In genomic region chr11:61274421-61274820, GRCm38 (mm10) we compare ENCODE assay signal across 35 mouse cellular contexts.
"Had no signal": no experiment of that assay in that cellular context is flagged by ENCODE, and none has a peak within 500 bp of the region (broad histone marks: within the 10 kb centered on the region; RNA-seq: fewer than 3 reads in every experiment).

No protein-coding gene starts in this region.

- H3K27ac ChIP-seq: heart, embryonic 10.5 days; heart, embryonic 13.5 days; heart, embryonic 15.5 days; hindbrain, embryonic 10.5 days; hindbrain, embryonic 12.5 days; hindbrain, embryonic 13.5 days; hindbrain, embryonic 14.5 days; hindbrain, embryonic 15.5 days; hindbrain, postnatal 0 days; intestine, embryonic 15.5 days; kidney, embryonic 15.5 days; kidney, postnatal 0 days; layer of hippocampus, adult 2 months had no signal

- H3K27me3 ChIP-seq: heart, embryonic 12.5 days; heart, embryonic 13.5 days; heart, embryonic 15.5 days; hindbrain, embryonic 13.5 days; hindbrain, embryonic 15.5 days; intestine, embryonic 15.5 days; kidney, embryonic 15.5 days had no signal

- H3K36me3 ChIP-seq: heart, embryonic 10.5 days; heart, embryonic 12.5 days; heart, embryonic 13.5 days; heart, embryonic 15.5 days; hindbrain, embryonic 10.5 days; hindbrain, embryonic 12.5 days; hindbrain, embryonic 13.5 days; hindbrain, embryonic 15.5 days; intestine, embryonic 15.5 days; kidney, embryonic 15.5 days had no signal

- H3K9me3 ChIP-seq: heart, embryonic 10.5 days; heart, embryonic 12.5 days; heart, embryonic 13.5 days; heart, embryonic 15.5 days; hindbrain, embryonic 10.5 days; hindbrain, embryonic 12.5 days; hindbrain, embryonic 13.5 days; hindbrain, embryonic 15.5 days; intestine, embryonic 15.5 days; kidney, embryonic 15.5 days had no signal

- H3K4me1 ChIP-seq: heart, embryonic 10.5 days; heart, embryonic 12.5 days; heart, embryonic 15.5 days; hindbrain, embryonic 10.5 days; hindbrain, embryonic 12.5 days; hindbrain, embryonic 13.5 days; hindbrain, embryonic 15.5 days; intestine, embryonic 15.5 days; kidney, embryonic 15.5 days had no signal

- ATAC-seq: hindbrain, embryonic 16.5 days; hindbrain, postnatal 0 days; inflammation-experienced regulatory T-cells, adult 6 months; intestine, embryonic 15.5 days; intestine, embryonic 16.5 days; intestine, postnatal 0 days had no signal

- H3K9ac ChIP-seq: heart, embryonic 12.5 days; heart, embryonic 13.5 days; heart, embryonic 15.5 days; hindbrain, embryonic 12.5 days; hindbrain, embryonic 13.5 days; hindbrain, embryonic 14.5 days; hindbrain, embryonic 15.5 days; intestine, embryonic 15.5 days; kidney, embryonic 15.5 days had no signal

- H3K4me2 ChIP-seq: heart, embryonic 11.5 days; heart, embryonic 12.5 days; heart, embryonic 13.5 days; heart, embryonic 15.5 days; hindbrain, embryonic 12.5 days; hindbrain, embryonic 13.5 days; hindbrain, embryonic 14.5 days; hindbrain, embryonic 15.5 days; intestine, embryonic 15.5 days; kidney, embryonic 15.5 days had no signal

- H3K4me3 ChIP-seq: heart, embryonic 10.5 days; heart, embryonic 12.5 days; heart, embryonic 13.5 days; heart, embryonic 15.5 days; hindbrain, embryonic 10.5 days; hindbrain, embryonic 12.5 days; hindbrain, embryonic 13.5 days; hindbrain, embryonic 15.5 days; intestine, embryonic 15.5 days; kidney, embryonic 15.5 days; layer of hippocampus, adult 2 months had no signal

- DNase-seq: heart, postnatal 10 days; heart, postnatal 14 days; heart, postnatal 36 days; heart, postnatal 4 days; kidney, adult 11 months; kidney, adult 18-20 months; kidney, adult 2 months; kidney, adult 8-10 months; kidney, adult 9 months; kidney, postnatal 10 days; kidney, postnatal 14 days; kidney, postnatal 25 days; kidney, postnatal 36 days; kidney, postnatal 4 days; layer of hippocampus, adult 9-11 months; layer of hippocampus, postnatal 36 days had no signal
